ENCODE assay signal across 9 mouse cellular contexts in the genomic region with DNA sequence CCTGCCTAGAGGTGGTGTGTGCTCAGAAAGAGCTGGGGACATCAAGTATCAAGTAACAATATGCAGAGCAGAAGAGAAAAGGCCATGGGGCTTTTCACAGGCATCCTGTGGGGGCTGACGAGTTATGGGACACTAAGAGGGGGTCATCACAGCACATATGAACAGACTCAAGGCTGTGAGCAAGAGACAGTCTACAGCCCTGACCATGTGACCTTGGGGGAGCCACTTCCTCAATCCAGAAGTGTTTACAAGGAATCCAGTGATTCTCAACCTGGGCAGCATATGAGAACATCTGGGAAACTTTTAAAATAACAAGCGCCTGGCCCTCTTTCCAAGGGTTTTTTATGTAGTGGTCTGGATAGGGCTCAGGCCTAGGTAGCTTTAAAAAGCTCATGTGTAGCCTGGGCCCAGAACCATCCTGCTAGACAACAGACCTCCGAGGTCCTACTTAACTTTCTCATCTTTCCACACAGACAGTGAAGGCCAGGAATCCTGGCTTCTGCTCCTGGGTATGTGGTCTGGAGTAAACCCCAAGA.
A peak's percentile ranks its signal among the peaks of the same experiment; 100 is the strongest.
DNase-seq lines count a peak whose midpoint lies in the region; ATAC-seq lines count a peak whose summit lies in the region.
"Had no signal": no experiment of that assay in that cellular context is flagged by ENCODE, and none has a peak within 500 bp of the region (broad histone marks: within the 10 kb centered on the region; RNA-seq: fewer than 3 reads in every experiment).

No protein-coding gene starts in this region.

- H3K4me1 ChIP-seq in kidney, embryonic 14.5 days (ENCODE audit: control insufficient read depth, insufficient read depth, low read length) = peaks cover 20% of the 10 kb centered on the region
- peaks cover 15% of the 10 kb centered on the region; the same call in 1 of the 2 replicates for H3K4me1 ChIP-seq in intestine, embryonic 16.5 days (ENCODE audit: control insufficient read depth, insufficient read depth, low read length)
- H3K4me1 ChIP-seq in neural tube, embryonic 13.5 days (replicated peaks) = peaks cover 75% of the 10 kb centered on the region

- WGBS in kidney, embryonic 14.5 days = 44% methylated on average over 3 of the region's 3 CpGs
- 46% methylated on average over 3 of the region's 3 CpGs for WGBS in intestine, embryonic 16.5 days
- 79% methylated on average over 3 of the region's 3 CpGs for whole genome bisulfite sequencing in neural tube, embryonic 13.5 days

- no peaks in the 10 kb centered on the region for H3K9me3 ChIP-seq in kidney, embryonic 14.5 days (ENCODE audit: control insufficient read depth, low read length)
- no peaks in the 10 kb centered on the region for H3K9me3 ChIP-seq in intestine, embryonic 16.5 days (ENCODE audit: control insufficient read depth, low read length)
- H3K9me3 ChIP-seq in neural tube, embryonic 13.5 days = no peaks in the 10 kb centered on the region

- DNase-seq in kidney, postnatal 14 days = no peak
- DNase-seq in fibroblast of lung, adult 2 months (ENCODE audit: low read depth) = peak; percentile 38
- no peak for DNase-seq in left cerebral cortex, adult 11 months (ENCODE audit: low spot score)
- DNase-seq in cerebellum, postnatal 36 days = no peak
- DNase-seq in adrenal gland, adult 8-10 months = no peak
- DNase-seq: gastrocnemius, postnatal 36 days had no signal

- no peak for ATAC-seq in kidney, embryonic 14.5 days (ENCODE audit: low FRiP score, low TSS enrichment)
- peak; percentile 74 for ATAC-seq in intestine, embryonic 16.5 days
- ATAC-seq in neural tube, embryonic 13.5 days (ENCODE audit: low read depth) = no peak

- H3K27me3 ChIP-seq in kidney, embryonic 14.5 days (ENCODE audit: control insufficient read depth, insufficient read depth, low read length) = no peaks in the 10 kb centered on the region
- no peaks in the 10 kb centered on the region for H3K27me3 ChIP-seq in intestine, embryonic 16.5 days (replicated peaks; ENCODE audit: control insufficient read depth, insufficient read depth, low read length)
- H3K27me3 ChIP-seq in neural tube, embryonic 13.5 days = no peaks in the 10 kb centered on the region

- no peak overlapping the region for H3K9ac ChIP-seq in kidney, embryonic 14.5 days (ENCODE audit: low read depth, low read length)
- H3K9ac ChIP-seq in intestine, embryonic 16.5 days (ENCODE audit: low read depth, low read length) = no peak overlapping the region
- H3K9ac ChIP-seq in neural tube, embryonic 13.5 days = no peak overlapping the region

- no peak overlapping the region for H3K4me2 ChIP-seq in kidney, embryonic 14.5 days (replicated peaks; ENCODE audit: low read depth, low read length)
- no peak overlapping the region for H3K4me2 ChIP-seq in intestine, embryonic 16.5 days (ENCODE audit: low read depth, low read length)
- no peak overlapping the region for H3K4me2 ChIP-seq in neural tube, embryonic 13.5 days

- no peak overlapping the region for H3K4me3 ChIP-seq in kidney, embryonic 14.5 days (ENCODE audit: low read length)
- H3K4me3 ChIP-seq in intestine, embryonic 16.5 days (ENCODE audit: low read length) = no peak overlapping the region
- no peak overlapping the region for H3K4me3 ChIP-seq in neural tube, embryonic 13.5 days

- H3K27ac ChIP-seq in kidney, embryonic 14.5 days (ENCODE audit: low read depth, low read length) = peak overlapping the region; percentile 49; the same call in 1 of the 2 replicates
- peak overlapping the region; percentile 61 for H3K27ac ChIP-seq in intestine, embryonic 16.5 days (ENCODE audit: low read length)
- peak overlapping the region; percentile 78 for H3K27ac ChIP-seq in neural tube, embryonic 13.5 days (replicated peaks)

- H3K36me3 ChIP-seq in kidney, embryonic 14.5 days (ENCODE audit: control insufficient read depth, insufficient read depth, low read length) = no peaks in the 10 kb centered on the region
- H3K36me3 ChIP-seq in intestine, embryonic 16.5 days (ENCODE audit: control insufficient read depth, insufficient read depth, low read length) = no peaks in the 10 kb centered on the region
- H3K36me3 ChIP-seq in neural tube, embryonic 13.5 days = no peaks in the 10 kb centered on the region
